Mouse (Mus musculus) adrenal gland, adult (tissue): Measurements from ENCODE around the gene Ube2m.
A peak's percentile ranks its signal among the peaks of the same experiment; 100 is the strongest.

Experiments used
- DNase-seq, 2 experiments: peaks; one replicate each; pipeline ENCODE4 v3.0.0; 2022 to 2023; ENCODE audit warnings: low spot score in 1 of 2; ENCODE audit not compliant: inconsistent age in 2 of 2

Ube2m gene

DNA sequence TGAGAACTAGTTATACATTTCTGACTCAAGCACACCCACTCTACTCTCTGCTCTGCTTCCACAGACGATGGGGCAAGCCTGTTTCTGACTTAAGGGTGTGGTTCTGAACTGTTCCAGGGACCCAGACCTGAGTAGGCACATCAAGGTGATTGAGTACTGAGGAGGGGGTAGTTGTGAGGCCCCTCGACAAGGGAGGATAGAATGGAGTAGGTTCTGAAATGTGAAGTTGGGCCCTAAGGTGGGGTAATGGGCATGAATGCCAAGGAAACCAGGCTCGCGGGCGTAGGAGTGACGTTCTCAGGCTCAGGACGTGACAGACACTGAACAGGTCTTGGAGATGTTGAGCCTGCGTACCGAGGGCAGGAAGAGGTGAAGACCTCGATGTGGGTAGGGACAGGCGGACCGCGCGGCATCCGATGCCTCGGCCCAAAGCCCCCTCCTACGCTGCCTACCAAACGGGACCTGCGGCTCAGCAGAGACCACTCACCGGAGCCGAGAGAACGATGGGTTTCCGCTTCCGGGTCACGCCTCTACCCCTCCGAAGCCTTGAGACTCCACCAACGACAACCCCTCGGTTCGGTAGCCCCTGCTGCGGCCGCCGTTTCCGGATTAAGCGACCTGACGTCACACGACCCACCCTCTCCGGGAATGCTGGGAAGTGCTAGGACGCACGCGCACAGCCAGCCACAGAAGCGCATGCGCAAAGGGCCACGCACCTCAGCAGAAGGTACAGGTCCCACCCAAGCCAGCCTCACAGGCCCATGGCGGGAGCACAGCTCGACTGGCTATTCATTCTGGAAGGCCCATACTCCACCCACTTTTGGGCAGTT, 3.7 kb downstream of the Ube2m start, which contains the start of gene Chmp2a:
Chmp2a (minus strand) TSS at position 660 of the 830 bp plus-strand sequence.
- peak; percentile 99 for DNase-seq

DNA sequence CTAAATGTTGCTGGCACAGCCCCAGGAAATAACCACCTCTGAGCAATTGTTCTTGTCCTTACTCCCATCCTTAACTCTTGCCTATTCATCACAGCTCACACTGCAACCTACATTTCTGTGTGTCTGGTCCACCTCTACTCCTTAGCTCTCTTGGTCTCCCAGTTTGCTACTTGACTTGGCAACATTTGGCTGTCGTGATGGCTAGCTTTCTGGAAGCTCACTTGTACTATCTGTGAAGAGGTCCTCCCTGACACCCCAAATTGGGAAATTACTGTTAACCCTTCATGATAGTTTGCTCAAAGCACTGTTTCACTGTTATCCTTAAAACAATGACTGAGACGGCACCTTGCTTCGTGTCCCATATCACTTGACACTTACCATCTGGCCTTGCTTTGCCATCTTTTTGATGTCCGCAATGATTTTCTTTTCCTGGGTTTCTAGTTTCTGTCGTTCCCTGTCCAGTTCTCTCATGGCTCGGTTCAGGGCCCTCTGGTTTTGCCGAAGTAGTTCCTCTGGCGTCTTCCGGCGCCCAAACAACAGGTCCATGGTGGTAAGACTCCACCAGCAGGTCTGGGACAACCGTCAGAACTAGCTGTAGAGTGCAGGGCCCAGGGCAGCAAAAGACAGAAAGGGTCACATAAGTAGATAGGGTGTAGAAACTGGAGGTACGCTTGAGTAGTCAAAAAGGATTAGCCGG, 4.5 kb downstream of the Ube2m start:
- DNase-seq: peak; percentile 37 to 48

DNA sequence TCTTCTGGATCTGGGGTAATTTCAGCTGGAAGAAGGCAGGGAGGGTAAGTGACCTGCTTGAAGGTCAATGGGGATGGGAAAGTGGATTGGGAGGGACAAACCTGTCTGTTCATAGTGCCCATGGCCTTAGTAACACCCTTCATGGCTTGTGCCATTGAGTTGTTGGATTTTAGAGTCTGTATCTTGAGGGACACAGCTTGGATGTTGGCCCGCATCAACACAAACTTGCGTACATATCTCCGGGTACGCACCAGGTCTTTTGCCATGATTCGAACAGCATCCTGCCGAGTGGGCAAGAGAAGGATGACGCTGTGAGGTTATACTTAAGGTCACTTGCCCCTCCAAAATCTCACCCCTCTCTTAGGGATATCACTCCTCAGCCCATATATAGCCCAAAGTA, 5.5 kb downstream of the Ube2m start:
- DNase-seq: peak in 1 of 2 experiments; percentile 40

DNA sequence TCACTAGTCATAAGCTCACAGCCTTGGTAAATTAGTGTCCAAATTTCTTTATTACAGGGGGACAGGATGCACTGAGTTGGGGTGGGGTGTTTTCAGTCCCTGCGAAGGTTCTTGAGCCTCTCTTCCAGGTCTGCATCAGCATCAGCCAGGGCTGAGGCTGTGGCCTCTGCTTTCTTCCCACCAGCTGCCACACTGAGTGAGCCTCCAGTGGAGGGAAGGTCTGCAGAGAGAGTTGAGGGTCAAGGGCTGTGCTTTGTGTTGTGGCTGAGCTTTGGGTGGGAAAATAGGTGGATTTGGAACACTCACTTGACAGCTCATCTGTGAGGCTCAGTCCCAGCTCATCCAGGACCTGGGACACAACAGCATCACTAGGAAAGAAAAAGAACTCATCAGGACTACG, 6.1 kb downstream of the Ube2m start:
- no peak for DNase-seq

DNA sequence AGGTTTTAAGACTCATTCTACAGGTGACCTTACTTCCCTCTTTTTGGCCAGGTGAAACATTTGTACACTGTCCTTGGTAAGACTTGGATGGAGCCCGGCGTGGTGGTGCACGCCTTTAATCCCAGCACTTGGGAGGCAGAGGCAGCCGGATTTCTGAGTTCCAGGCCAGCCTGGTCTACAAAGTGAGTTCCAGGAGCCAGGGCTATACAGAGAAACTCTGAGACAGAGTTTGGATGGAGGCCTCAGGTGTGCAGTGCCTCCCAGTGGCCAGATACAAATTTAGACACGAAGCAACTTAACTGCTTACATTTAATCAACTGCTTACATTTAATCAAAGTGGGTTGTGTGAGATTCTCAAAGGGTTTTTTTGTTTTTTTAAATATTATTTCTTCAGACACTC, 7.0 kb downstream of the Ube2m start:
- DNase-seq: peak in 1 of 2 experiments; percentile 69

DNA sequence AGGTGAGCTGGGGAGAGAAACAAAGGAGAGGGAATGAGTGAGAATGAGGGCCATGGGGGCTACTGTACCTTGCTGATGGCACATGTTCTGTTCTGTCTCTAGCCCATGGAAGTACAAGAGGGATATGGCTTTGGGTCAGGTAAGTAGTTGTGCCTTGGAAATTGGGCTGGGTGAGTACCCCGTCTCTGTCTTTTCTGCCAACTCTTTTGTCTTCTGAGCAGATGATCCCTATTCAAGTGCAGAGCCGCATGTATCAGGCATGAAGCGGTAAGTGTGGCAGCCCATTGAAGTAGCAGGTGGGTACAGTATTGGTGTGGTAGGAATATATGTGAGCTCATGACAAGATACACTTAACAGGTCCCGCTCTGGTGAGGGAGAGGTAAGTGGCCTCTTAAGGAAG, 9.1 kb downstream of the Ube2m start:
- DNase-seq: no peak

DNA sequence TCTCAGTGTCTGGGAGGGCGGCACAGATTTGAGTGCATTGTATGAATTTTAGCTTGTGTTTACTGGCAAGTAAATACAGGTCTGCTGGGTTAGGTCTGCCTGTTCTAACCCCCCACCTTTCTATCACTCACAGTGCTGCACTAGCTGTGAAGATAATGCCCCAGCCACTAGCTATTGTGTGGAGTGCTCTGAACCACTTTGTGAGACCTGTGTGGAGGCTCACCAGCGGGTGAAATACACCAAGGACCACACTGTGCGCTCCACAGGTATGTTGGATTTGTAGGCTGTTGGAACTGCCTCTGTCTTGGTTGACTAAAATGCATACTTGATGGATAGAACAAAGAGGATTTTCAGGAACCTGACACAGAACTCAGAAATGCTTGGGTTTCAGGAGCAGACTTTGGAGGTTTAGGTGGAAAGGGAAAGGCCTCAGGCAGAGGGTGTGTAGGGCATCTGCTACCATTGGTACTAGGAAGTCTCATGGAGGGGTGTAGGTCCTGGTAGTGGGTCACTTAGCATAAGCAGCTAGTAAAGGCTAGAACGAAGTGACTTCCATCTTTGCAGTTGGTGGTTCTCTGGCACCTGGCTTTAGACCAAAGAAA, 12.5 kb downstream of the Ube2m start:
- peak in 1 of 2 experiments; percentile 50 for DNase-seq

DNA sequence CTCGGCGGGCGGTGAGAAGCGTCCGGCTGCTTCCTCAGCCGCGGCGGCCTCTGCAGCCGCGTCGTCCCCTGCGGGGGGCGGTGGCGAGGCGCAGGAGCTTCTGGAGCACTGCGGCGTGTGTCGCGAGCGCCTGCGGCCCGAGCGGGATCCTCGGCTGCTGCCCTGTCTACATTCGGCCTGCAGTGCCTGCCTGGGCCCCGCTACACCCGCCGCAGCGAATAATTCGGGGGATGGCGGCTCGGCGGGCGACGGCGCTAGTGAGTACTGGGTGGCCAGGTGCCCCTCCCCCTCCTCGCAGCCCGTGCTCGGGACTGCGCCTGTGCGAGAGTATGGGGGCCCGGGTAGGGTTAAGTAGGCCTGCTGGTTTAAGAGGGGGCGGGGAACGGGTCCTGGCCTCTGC, 13.3 kb downstream of the Ube2m start:
- peak; percentile 86 to 93 for DNase-seq

DNA sequence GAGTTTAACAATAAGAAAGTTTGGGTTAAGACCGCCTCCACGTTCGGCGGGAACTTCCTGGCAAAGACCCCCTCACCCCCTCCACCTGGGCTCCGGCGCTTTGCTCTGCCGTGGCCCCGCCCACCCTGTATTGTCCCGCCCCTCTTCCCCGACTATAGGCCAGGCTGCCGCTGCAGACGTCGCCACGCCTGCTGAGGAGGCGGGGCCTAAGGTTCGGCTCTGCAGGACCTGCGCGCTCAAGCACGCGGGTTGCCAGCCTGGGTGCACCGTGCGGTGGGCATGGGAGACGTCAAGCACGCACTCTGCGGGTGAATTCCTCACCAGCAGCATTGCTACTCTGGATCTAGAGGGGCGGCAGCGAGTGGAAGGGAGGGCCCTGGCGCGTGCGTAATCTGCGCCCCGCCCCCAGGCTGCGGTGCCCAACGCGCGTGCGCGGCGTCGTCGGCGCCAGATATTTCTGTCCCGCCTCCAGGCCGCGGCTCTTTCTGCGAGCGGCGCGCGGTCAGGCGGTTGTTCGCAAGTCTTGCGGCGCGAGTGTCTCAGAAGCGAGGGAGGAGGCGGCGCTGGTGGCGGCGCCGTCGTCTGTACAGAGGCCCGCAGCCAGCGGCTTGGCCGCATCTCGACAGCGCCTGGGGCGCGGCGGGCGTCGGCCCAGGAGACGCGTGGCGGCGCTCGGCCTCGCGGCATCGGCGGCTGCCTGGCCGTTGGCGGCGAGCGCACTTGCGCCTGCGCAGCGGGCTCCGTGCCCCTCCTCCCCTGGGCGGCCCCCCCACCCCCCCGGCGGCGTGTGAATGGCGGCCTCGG, 13.9 kb downstream of the Ube2m start:
- peak; percentile 95 to 99 for DNase-seq

DNA sequence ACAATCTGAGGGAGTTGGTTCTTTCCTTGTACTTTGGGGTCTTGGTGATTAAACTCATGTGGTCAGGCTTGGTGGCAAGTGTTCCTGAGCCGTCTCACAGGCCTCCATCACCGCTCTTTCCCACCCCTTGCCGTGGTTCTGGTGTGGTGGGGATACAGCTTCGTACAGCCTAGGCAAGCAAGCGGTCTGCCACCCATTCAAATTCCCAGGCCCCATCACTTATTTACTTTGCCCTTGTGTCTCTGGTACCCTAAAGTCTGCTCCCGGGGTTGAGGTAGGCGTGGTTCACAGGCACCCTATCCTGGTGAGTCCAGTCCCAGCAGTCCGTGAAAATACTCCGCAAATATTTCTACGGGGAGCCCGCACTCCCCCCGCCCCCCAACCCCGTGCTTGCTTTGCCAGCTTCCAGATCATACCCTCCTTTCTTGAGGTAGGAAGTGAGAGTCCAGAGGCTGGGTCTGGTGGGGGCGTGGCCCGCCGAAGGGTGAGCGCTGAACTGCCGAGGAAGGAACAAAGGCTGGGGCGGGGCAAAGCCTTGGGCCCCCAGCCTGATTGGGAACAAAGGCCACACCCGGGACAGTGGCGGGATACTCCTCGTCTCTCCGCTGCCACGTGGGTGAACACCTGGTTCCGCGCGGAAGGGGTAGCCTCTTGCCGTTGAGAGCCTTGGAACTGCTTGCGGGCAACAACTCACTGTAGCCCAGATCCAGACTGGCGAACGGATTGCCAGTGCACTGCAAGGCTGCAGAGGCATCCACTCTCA, 15.1 kb downstream of the Ube2m start:
- peak; percentile 84 to 89 for DNase-seq

DNA sequence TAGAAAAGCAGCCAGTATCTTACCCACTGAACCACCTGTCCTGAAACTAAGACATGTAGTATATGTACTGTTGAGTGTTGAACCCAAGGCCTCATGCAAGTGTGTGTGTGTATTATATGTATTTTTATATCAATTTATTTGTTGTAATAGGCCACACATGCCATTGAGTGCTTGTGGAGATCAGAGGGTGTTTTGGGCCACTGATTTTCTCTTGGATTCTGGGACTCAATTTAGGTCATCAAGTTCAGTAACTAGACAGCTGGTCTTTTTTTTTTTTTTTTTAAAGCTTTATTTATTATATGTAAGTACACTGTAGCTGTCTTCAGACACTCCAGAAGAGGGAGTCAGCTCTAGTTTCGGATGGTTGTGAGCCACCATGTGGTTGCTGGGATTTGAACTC, 22.9 kb downstream of the Ube2m start:
- no peak for DNase-seq

DNA sequence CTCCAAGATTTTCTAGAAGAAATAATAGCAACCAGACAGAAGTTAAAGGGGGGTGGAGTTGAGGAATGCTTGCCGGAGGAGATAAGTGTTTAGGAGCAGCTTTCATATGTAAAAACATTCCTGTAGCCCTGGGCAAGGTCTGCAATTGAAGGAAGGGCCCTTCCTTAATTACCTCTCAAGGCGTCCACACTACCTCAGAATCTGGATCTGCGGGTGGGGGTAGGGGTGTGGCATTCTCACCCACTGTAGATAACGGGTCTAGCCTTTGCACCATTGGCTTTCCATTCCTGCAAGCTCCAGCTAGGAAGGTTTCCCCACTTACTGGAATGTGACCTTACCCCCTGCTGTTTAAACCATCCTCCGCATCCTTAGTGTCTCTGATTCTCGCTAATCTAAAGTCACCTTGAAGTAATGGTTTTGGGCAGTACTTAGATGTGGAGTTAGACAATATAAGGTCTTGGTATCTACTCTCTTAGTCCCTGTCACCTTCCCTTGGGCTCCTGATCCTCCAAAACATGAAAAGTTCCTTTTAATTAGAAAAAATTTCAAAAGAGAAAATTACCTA, 23.7 kb downstream of the Ube2m start:
- DNase-seq: no peak

DNA sequence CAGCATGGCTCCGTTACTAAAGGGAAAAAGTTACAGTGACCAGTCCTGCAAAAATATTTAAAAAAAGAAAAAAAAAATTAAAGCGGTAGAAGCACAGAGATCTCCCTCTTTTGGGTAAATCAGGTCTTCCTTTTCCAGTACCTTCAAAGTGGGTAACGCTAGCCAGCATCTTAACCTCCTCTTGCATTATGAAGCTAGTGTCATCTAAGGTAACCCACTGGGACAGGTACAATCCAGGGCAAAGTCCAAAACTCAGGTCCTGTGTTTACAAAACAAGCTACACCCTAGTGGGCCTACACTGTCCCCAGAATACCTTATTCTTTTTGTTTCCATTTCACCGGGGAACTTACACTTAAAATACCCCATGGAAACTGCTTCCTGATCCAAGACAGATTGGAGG, 24.4 kb downstream of the Ube2m start:
- no peak for DNase-seq

DNA sequence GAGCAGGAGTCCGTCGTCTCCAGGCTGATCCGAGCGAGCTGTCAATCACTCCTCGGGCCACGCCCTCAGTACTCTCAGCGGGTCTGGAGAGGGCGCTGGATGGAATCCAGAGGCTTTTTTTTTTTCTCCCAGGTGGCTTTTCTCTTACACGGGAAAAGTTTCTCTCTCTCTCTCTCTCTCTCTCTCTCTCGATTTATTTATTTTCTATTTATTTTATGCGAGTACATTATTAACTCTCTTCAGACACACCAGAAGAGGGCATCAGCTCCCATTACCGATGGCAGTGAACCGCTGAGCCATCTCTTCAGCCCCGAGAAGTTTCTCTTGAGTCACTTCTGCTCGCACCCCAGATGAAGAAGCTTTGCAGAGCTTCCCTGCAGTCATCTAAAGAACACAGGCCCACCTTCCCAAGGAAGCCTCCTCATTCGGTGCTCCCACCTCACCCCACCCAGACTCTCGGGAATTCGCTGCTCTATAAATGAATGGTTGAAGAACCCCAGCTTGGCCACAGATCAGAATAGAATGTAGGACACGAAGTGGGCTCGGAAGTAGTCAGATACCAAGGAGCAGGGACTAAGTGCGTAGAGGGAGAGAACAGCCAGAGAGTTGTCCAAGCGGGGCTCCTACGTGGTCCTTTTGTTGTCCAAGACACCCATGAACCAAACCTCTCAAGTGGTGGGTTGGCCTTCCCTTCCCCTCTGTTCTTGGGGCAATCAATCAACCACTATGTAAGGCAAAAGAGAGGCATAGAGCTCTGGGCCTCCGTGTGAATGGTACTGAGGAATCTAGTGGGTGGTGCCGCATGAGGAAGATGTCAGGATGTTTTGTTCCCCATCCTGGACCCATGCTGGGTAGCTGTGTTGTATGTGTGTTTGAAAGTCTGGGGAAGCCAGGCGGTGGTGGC, 27.8 kb downstream of the Ube2m start, which contains the start of gene Zbtb45:
Zbtb45 (minus strand) TSS at position 30 of the 904 bp plus-strand sequence.
- DNase-seq: peak in 1 of 2 experiments; percentile 37

DNA sequence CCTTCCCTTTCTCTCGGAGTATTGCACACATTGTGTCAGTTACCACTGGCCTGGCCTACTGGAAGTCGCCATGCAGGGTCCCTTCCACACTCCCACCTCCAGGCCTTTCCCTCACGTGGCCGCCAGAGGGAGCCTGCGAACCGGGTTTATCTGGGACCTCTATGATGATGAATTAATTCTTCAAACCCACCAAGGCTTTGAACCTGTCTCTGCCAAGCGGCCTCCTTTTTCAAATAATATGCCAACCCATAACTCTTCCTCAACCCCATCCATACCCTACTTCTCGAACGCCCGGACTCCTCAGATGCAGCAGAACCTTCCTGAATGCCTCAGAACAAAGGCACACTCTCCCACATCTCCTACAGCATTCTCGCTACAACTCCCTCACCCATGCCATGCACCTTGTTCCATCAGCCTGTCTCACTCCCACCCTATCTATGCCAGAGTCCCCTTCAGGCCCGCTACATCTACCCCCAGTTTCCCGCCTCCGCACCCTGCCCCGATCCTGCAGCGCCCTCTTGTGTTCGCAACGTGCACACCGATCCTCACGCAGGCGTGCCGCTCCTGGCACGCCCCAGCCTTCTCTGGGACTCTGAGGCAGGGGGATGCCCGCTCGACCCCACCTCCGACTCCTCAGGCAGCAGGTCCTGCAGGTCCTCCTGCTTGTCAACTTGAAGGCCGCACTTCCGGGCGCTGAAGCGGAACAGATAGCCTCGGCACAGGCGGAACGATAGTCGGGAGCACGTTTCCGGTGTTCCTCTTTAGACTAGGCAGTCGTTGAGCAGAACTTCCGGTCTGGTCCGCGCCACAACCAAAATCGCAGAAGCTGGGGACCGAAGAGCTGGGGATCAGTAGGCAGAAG, 28.7 kb downstream of the Ube2m start:
- peak; percentile 94 to 98 for DNase-seq

DNA sequence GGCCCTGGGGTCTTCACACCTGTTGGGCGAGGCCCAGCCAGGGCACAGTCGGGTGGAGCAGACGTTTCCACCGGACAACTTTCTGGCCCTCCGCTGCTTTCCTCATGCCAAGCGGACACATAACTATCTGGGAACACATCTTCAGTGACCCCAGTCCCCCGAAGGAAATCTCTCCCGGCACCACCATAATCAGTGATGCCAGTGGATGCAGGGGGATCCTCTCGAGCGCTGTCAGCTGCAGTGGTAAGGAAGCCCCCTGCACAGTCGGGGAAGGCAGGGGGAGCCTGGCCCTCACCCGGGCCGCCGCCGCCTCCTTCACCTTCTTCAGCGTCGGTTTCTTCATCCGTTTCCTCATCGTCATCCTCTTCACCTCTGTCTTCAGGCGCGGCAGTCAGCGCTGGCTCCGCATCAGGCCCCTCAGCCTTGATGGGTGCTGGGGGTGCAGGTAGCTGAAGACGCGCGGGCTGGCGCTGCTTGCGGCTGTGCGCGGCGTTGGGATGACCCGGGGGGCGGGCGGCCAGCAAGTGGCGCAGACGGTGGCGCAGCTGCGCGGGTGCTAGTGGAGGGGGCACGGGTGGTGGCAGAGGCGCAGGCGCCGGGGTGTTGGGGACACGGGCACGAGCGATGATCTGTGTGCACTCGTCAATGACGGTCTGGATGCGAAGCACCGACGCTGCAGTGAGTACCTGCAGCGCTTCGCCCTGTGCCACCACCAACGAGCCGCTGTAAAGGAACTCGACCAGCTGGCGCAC, 30.6 kb downstream of the Ube2m start:
- DNase-seq: peak in 1 of 2 experiments; percentile 35

DNA sequence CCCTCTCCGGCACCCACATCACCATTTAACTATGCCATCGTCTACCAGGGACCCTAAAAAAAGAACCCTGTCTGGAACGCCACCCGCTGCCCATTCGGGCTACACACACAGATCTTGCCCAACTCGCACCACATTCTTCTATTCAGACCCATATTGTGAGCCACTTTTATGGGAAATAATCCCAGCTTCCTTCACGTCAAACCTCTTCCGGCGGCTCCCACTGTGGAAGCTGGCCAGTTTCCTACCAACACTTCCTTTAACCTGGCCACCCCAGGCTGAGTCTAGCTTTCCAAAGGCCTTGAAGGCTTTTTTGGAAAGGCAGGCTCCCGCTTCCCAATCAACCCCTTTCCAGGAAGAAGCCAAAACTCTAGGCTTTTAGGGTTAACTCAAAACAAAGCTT, 31.5 kb downstream of the Ube2m start:
- DNase-seq: no peak
